Mouse (Mus musculus): ENCODE data around the gene 1810062G17Rik. TPM values are rescaled to one million over a fixed set of nuclear protein-coding genes. Genes with fewer than 3 reads are reported as not detected.

Gene 1810062G17Rik
- under 1 TPM in 1 of 2 experiments, not detected in 1; 0.40 TPM for total RNA-seq (2021)
- long read RNA-seq, experiment 1: 0 reads
- long read RNA-seq, experiment 2: 0 reads

GRCm38 (mm10) chr3:36475532-36476087 is at the start of gene 1810062G17Rik, which contains the start of gene Anxa5:
1810062G17Rik (plus strand) TSS chr3:36475937.
Anxa5 (minus strand) TSS chr3:36475894.
- DNase-seq (ENCODE audit: low spot score in 2 of 2): peak; percentile 86
- intact Hi-C loops (cut with DNase I): no loop called here

- intact Hi-C loops (cut with DNase I): no loop called here
- DNase-seq (ENCODE audit: low spot score in 2 of 2): no peak
Observed at GRCm38 (mm10) chr3:36427386-36427785, 48.4 kb upstream of the 1810062G17Rik start.

GRCm38 (mm10) chr3:36430360-36430759 is 45.4 kb upstream of the 1810062G17Rik start:
- DNase-seq (ENCODE audit: low spot score in 2 of 2): no peak
- intact Hi-C loops (cut with DNase I): no loop called here

GRCm38 (mm10) chr3:36440280-36440679 is 35.5 kb upstream of the 1810062G17Rik start:
- intact Hi-C loops (cut with DNase I): loop anchor here (5.0 kb wide), 1 partner anchor 57 kb away; no protein-coding TSS in a partner anchor
- DNase-seq (ENCODE audit: low spot score in 2 of 2): no peak

- DNase-seq (ENCODE audit: low spot score in 2 of 2): peak; percentile 52 to 75
Observed at GRCm38 (mm10) chr3:36442426-36442825, 33.3 kb upstream of the 1810062G17Rik start.

GRCm38 (mm10) chr3:36446041-36446440 is 29.7 kb upstream of the 1810062G17Rik start:
- intact Hi-C loops (cut with DNase I): no loop called here
- no peak for DNase-seq (ENCODE audit: low spot score in 2 of 2)

More at GRCm38 (mm10) chr3:36442426-36442825, 33.3 kb upstream of the 1810062G17Rik start:
- intact Hi-C loops (cut with DNase I): loop anchor here (2.0 to 5.0 kb wide), 2 partner anchors 55 to 234 kb away; no protein-coding TSS in a partner anchor

- intact Hi-C loops (cut with DNase I): no loop called here
- DNase-seq (ENCODE audit: low spot score in 2 of 2): no peak
Observed at GRCm38 (mm10) chr3:36446506-36446905, 29.2 kb upstream of the 1810062G17Rik start.

- intact Hi-C loops (cut with DNase I): no loop called here
- DNase-seq (ENCODE audit: low spot score in 2 of 2): no peak
Observed at GRCm38 (mm10) chr3:36446918-36447317, 28.8 kb upstream of the 1810062G17Rik start.

- DNase-seq (ENCODE audit: low spot score in 2 of 2): no peak
- intact Hi-C loops (cut with DNase I): no loop called here
Observed at GRCm38 (mm10) chr3:36449292-36450165, 26.2 kb upstream of the 1810062G17Rik start.

- intact Hi-C loops (cut with DNase I): no loop called here
- DNase-seq (ENCODE audit: low spot score in 2 of 2): no peak
Observed at GRCm38 (mm10) chr3:36452502-36452901, 23.2 kb upstream of the 1810062G17Rik start.

- intact Hi-C loops (cut with DNase I): no loop called here
- no peak for DNase-seq (ENCODE audit: low spot score in 2 of 2)
Observed at GRCm38 (mm10) chr3:36455124-36455523, 20.6 kb upstream of the 1810062G17Rik start.

GRCm38 (mm10) chr3:36455566-36455965 is 20.2 kb upstream of the 1810062G17Rik start:
- peak; percentile 23 to 43 for DNase-seq (ENCODE audit: low spot score in 2 of 2)
- intact Hi-C loops (cut with DNase I): no loop called here

GRCm38 (mm10) chr3:36460717-36461116 is 15.0 kb upstream of the 1810062G17Rik start:
- intact Hi-C loops (cut with DNase I): no loop called here

GRCm38 (mm10) chr3:36461819-36462218 is 13.9 kb upstream of the 1810062G17Rik start:
- no peak for DNase-seq (ENCODE audit: low spot score in 2 of 2)
- intact Hi-C loops (cut with DNase I): no loop called here

More at GRCm38 (mm10) chr3:36460717-36461116, 15.0 kb upstream of the 1810062G17Rik start:
- no peak for DNase-seq (ENCODE audit: low spot score in 2 of 2)

- intact Hi-C loops (cut with DNase I): no loop called here
- DNase-seq (ENCODE audit: low spot score in 2 of 2): no peak
Observed at GRCm38 (mm10) chr3:36462348-36462747, 13.4 kb upstream of the 1810062G17Rik start.

GRCm38 (mm10) chr3:36465538-36465937 is 10.2 kb upstream of the 1810062G17Rik start:
- DNase-seq (ENCODE audit: low spot score in 2 of 2): no peak
- intact Hi-C loops (cut with DNase I): no loop called here

GRCm38 (mm10) chr3:36467632-36468031 is 8.1 kb upstream of the 1810062G17Rik start:
- intact Hi-C loops (cut with DNase I): no loop called here
- DNase-seq (ENCODE audit: low spot score in 2 of 2): no peak

GRCm38 (mm10) chr3:36468871-36469270 is 6.9 kb upstream of the 1810062G17Rik start:
- no peak for DNase-seq (ENCODE audit: low spot score in 2 of 2)
- intact Hi-C loops (cut with DNase I): no loop called here

GRCm38 (mm10) chr3:36471856-36472255 is 3.9 kb upstream of the 1810062G17Rik start:
- intact Hi-C loops (cut with DNase I): no loop called here
- DNase-seq (ENCODE audit: low spot score in 2 of 2): no peak

- intact Hi-C loops (cut with DNase I): no loop called here
- DNase-seq (ENCODE audit: low spot score in 2 of 2): no peak
Observed at GRCm38 (mm10) chr3:36473222-36473621, 2.5 kb upstream of the 1810062G17Rik start.
